Mouse (Mus musculus) myocyte (in vitro differentiated cells): ENCODE measurements around the gene Nek1.

ENCODE experiments used
- MYOD1 ChIP-seq, 3 experiments: IDR thresholded peaks; one replicate each; pipeline ENCODE4 v1.6.1; 2011; ENCODE audit warnings: control low read depth in 2 of 3, low read depth in 2 of 3, mild to moderate bottlenecking in 2 of 3, moderate library complexity in 1 of 3; ENCODE audit not compliant: insufficient read length in 2 of 3, control insufficient read depth in 1 of 3
- POLR2A ChIP-seq: IDR thresholded peaks from one replicate; pipeline ENCODE4 v1.6.1; 2011; ENCODE audit warnings: low read depth, mild to moderate bottlenecking, control low read depth, moderate library complexity; ENCODE audit not compliant: insufficient read length
- POLR2AphosphoS2 ChIP-seq: IDR thresholded peaks from one replicate; pipeline ENCODE4 v1.6.1; 2011; ENCODE audit warnings: low read depth, control low read depth; ENCODE audit not compliant: insufficient read length
- TCF12 ChIP-seq: IDR thresholded peaks from one replicate; pipeline ENCODE4 v1.6.1; 2011; ENCODE audit warnings: mild to moderate bottlenecking, control low read depth; ENCODE audit not compliant: poor library complexity, insufficient read depth, severe bottlenecking

DNA sequence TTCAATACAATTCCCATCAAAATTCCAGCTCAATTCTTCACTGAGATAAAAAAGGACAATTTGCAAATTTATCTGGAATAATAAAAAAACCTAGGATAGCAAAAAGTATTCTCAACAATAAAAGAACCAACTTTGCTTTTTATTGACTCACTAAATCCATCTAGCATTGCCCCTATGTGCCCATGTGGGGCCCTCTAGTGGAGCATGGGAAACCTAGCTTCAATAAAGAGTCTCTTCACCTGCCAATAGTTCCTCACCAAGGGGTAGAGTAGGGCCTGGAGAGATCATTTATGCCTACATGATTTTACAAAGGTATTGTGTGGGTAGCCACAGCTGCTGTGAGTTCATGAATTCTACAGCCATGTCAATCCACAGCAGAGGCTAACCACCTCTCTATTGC, 66.1 kb downstream of the Nek1 start:
- no peak for TF ChIP-seq POLR2A
- TF ChIP-seq TCF12, result no peak
- TF ChIP-seq POLR2AphosphoS2, result no peak
- no peak for TF ChIP-seq MYOD1 (IDR thresholded peaks at IDR 0.05; ENCODE audit: control insufficient read depth in 1 of 3, insufficient read length in 2 of 3, low read depth in 2 of 3)
